Mouse (Mus musculus): Measurements from ENCODE around the gene Clta. TPM values are rescaled to one million over a fixed set of nuclear protein-coding genes. Genes with fewer than 3 reads are reported as not detected.
A peak's percentile ranks its signal among the peaks of the same experiment; 100 is the strongest.

The Clta gene
- polyA plus RNA-seq (2016; fragmentation: Nextera tagmentation; extraction: Ambion mirVana), result 277 and 293 TPM in 2 replicates

GRCm38 (mm10) chr4:44004126-44004525 is at the start of gene Clta:
Gene Clta, plus strand, starts transcription at chr4:44004452.
- ATAC-seq (ENCODE audit: low FRiP score, low read depth), result no peak
- no peak within 1 kb of the TSS for H3K4me3 ChIP-seq
- no peak within 1 kb of the TSS for H3K4me2 ChIP-seq (replicated peaks)
- H3K27ac ChIP-seq, result no peak within 1 kb of the TSS
- no peaks in the 10 kb centered on the region for H3K4me1 ChIP-seq
- 92% methylated on average over 5 of the region's 5 CpGs for WGBS
- H3K9me3 ChIP-seq, result no peaks in the 10 kb centered on the region
- H3K9ac ChIP-seq, result no peak within 1 kb of the TSS
- H3K36me3 ChIP-seq, result no peaks in the 10 kb centered on the region
- no peaks in the 10 kb centered on the region for H3K27me3 ChIP-seq (replicated peaks)

GRCm38 (mm10) chr4:43957292-43957845 is 46.9 kb upstream of the Clta start, which contains the start of gene Glipr2:
Gene Glipr2, plus strand, starts transcription at chr4:43957401.
- WGBS, result under 1% methylated on average over 45 of the region's 45 CpGs
- Histone ChIP-seq H3K9me3 (no peaks in the 10 kb centered on the region), H3K27me3 (replicated peaks) (no peaks in the 10 kb centered on the region; the same call in 1 of the 2 replicates), H3K36me3 (no peaks in the 10 kb centered on the region), H3K4me2 (replicated peaks) (peak within 1 kb of the TSS; percentile 92), H3K4me3 (peak within 1 kb of the TSS; percentile 76), H3K4me1 (peaks cover 14% of the 10 kb centered on the region), H3K9ac (peak within 1 kb of the TSS; percentile 83), H3K27ac (peak within 1 kb of the TSS; percentile 75)
- peak; percentile 86 for ATAC-seq (ENCODE audit: low FRiP score, low read depth)

GRCm38 (mm10) chr4:43957846-43958461 is 46.3 kb upstream of the Clta start:
- H3K27ac ChIP-seq, result peak overlapping the region; percentile 75
- H3K4me1 ChIP-seq, result peaks cover 14% of the 10 kb centered on the region
- no peaks in the 10 kb centered on the region for H3K36me3 ChIP-seq
- peak overlapping the region; percentile 83 for H3K9ac ChIP-seq
- no peaks in the 10 kb centered on the region; the same call in 1 of the 2 replicates for H3K27me3 ChIP-seq (replicated peaks)
- peak overlapping the region; percentile 92 for H3K4me2 ChIP-seq (replicated peaks)
- under 1% methylated on average over 26 of the region's 26 CpGs for WGBS
- no peaks in the 10 kb centered on the region for H3K9me3 ChIP-seq
- ATAC-seq (ENCODE audit: low FRiP score, low read depth), result peak; percentile 87
- H3K4me3 ChIP-seq, result peak overlapping the region; percentile 76

DNA sequence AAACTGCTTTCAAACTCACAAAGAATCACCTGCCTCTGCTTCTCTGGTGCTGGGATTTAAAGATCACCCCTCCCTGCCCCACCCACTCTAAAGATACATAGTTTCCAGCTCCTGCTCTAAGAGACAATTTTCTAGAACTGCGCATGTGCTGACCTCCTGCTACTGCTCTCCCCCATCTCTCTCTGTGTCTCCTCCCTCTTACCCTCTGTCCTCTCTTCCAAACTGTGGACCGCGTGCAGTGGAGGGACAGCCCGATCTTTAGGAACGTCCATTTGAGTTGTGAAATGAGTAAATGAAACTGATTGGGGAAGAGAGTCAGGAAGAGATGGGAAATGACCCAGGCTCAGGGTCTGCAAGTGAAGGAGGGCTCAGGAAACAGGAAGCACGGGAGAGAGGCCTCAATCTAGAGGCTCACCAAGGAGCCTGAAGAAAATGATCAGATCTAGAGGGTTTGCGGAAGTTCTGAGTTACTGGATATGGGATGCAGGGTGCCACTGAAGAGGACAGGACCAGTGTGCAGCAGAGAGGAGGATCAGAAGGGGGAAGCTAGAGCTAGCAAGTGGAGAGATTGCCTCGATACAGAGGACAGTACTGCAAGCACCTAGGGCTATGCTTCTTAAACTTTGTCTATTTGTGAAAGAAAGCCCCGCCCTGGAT is 44.6 kb upstream of the Clta start:
- 72% methylated on average over 9 of the region's 9 CpGs for WGBS

DNA sequence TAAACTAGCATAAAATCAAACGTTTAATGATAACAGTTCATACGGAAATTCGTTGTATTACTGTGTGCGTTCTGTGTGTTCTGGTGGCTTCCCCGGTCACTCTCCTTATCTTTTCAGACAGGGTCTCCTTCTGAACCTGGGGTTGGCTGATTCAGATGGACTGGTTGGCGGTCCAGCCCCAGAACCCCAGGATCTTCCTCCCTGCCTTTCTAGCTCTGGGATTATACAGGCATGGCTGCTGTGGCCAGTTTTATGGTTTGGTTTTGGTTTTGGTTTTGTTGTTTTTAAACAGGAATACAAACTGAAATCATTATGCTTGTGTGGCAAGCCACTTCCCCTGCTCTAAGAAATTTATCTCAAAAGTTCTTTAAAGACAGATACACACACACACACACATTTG is 44.0 kb upstream of the Clta start:
- Histone ChIP-seq H3K4me3 (no peak overlapping the region), H3K4me2 (replicated peaks) (0 out of 2 replicates have a peak overlapping the region, but pooled peaks have one; percentile 92), H3K36me3 (no peaks in the 10 kb centered on the region; the same call in 1 of the 2 replicates), H3K27me3 (replicated peaks) (no peaks in the 10 kb centered on the region; the same call in 1 of the 2 replicates), H3K4me1 (peaks cover 15% of the 10 kb centered on the region), H3K27ac (no peak overlapping the region), H3K9me3 (no peaks in the 10 kb centered on the region), H3K9ac (no peak overlapping the region)
- WGBS, result 91% methylated on average over 6 of the region's 6 CpGs
- ATAC-seq (ENCODE audit: low FRiP score, low read depth), result no peak

More for the DNA sequence above, 44.6 kb upstream of the Clta start:
- no peaks in the 10 kb centered on the region; the same call in 1 of the 2 replicates for H3K27me3 ChIP-seq (replicated peaks)
- peaks cover 14% of the 10 kb centered on the region for H3K4me1 ChIP-seq
- ATAC-seq (ENCODE audit: low FRiP score, low read depth), result no peak
- H3K4me3 ChIP-seq, result no peak overlapping the region
- peak overlapping the region; percentile 92 for H3K4me2 ChIP-seq (replicated peaks)
- no peak overlapping the region for H3K9ac ChIP-seq
- H3K9me3 ChIP-seq, result no peaks in the 10 kb centered on the region
- H3K36me3 ChIP-seq, result no peaks in the 10 kb centered on the region
- H3K27ac ChIP-seq, result no peak overlapping the region

GRCm38 (mm10) chr4:43964326-43964833 is 39.9 kb upstream of the Clta start:
- WGBS, result 55% methylated on average over 2 of the region's 2 CpGs
- ATAC-seq (ENCODE audit: low FRiP score, low read depth), result no peak

DNA sequence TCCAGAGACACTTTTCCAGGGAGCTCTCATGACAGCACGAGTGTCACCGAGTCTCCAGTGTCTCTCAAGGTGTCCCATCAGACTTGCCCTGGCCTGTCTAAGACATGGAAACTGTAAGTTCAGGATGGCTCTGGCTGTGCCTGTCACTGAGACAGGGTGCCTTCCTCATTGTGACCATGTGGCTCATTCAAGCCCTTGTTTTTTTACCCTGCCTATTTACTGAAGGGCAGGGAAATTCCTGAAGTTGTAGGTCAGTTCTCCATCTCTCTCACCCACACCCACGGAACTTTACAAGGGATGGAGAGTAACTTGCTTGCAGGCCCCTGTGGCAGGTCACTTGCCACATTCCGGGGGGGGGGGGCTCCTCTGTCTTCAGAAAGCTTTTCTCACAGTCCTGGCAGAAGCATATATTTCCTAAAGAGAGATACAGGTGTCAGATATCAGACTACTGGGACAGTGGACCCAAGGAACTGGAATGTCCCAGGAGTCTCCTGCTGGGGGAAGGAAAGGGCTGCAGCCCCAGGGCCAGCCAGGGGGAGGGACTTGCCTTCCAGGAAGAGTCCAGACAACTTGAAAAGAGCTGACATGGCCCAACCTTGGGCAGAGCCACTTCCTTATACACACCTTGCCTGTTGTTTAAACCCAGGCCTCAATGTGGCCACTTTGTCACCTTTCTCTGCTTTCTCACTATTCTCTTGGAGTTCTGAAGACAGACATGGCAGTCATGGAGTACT is 39.1 kb upstream of the Clta start:
- no peak for ATAC-seq (ENCODE audit: low FRiP score, low read depth)
- no peak overlapping the region for H3K4me2 ChIP-seq (replicated peaks)
- no peak overlapping the region for H3K4me3 ChIP-seq
- H3K4me1 ChIP-seq, result peaks cover 18% of the 10 kb centered on the region
- no peak overlapping the region for H3K27ac ChIP-seq
- H3K36me3 ChIP-seq, result peaks cover 3% of the 10 kb centered on the region; the same call in 1 of the 2 replicates
- WGBS, result 55% methylated on average over 4 of the region's 4 CpGs
- H3K27me3 ChIP-seq (replicated peaks), result no peaks in the 10 kb centered on the region
- H3K9ac ChIP-seq, result no peak overlapping the region
- H3K9me3 ChIP-seq, result no peaks in the 10 kb centered on the region

More at GRCm38 (mm10) chr4:43964326-43964833, 39.9 kb upstream of the Clta start:
- no peak overlapping the region for H3K27ac ChIP-seq
- H3K9me3 ChIP-seq, result no peaks in the 10 kb centered on the region
- H3K36me3 ChIP-seq, result peaks cover 3% of the 10 kb centered on the region; the same call in 1 of the 2 replicates
- no peak overlapping the region for H3K9ac ChIP-seq
- no peak overlapping the region for H3K4me3 ChIP-seq
- no peak overlapping the region for H3K4me2 ChIP-seq (replicated peaks)
- H3K27me3 ChIP-seq (replicated peaks), result no peaks in the 10 kb centered on the region
- peaks cover 19% of the 10 kb centered on the region for H3K4me1 ChIP-seq

DNA sequence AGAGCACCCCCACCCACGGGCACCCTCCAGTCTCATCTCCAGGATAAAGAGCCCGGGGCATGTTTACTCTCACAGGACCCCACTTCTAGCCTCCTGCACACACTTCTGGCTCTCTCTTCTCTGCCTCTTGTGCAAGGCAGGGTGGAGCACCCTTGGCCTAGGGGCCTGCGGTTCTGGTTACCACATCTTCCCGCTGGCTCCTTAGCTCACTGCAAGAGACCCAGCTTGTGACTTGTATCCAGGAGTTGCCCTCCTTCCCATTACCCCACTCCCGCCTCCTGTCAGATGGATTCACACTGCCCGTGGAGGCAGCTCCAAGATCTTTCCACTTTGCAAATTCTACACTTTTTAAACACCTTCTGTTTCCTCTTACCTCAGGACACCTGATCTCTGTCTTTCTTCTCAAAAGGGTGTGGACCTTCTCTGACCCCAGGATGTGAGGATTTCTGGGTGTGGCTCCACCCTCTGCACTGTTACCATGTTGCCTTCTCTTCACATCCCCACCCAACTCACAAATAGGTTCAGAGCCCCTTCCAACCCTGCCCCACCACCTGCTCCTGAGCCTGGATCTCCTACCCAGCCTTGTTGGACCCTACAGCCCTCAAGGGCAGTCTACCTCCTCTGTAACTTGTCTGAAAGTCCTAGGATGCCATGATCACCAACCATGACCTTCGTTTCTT is 38.3 kb upstream of the Clta start:
- Histone ChIP-seq H3K4me2 (replicated peaks) (no peak overlapping the region), H3K27ac (no peak overlapping the region), H3K4me1 (peaks cover 18% of the 10 kb centered on the region), H3K9me3 (no peaks in the 10 kb centered on the region), H3K36me3 (peaks cover 3% of the 10 kb centered on the region; the same call in 1 of the 2 replicates), H3K4me3 (no peak overlapping the region), H3K9ac (no peak overlapping the region), H3K27me3 (replicated peaks) (no peaks in the 10 kb centered on the region)
- ATAC-seq (ENCODE audit: low FRiP score, low read depth), result no peak
- WGBS, result 85% methylated on average over 7 of the region's 7 CpGs

- no peak for ATAC-seq (ENCODE audit: low FRiP score, low read depth)
- Histone ChIP-seq H3K4me3 (no peak overlapping the region), H3K9me3 (no peaks in the 10 kb centered on the region), H3K4me2 (replicated peaks) (no peak overlapping the region), H3K4me1 (peaks cover 30% of the 10 kb centered on the region), H3K27ac (no peak overlapping the region), H3K27me3 (replicated peaks) (no peaks in the 10 kb centered on the region), H3K9ac (no peak overlapping the region), H3K36me3 (peaks cover 3% of the 10 kb centered on the region; the same call in 1 of the 2 replicates)
- 61% methylated on average over 13 of the region's 13 CpGs for WGBS
Observed at GRCm38 (mm10) chr4:43968650-43969049, 35.6 kb upstream of the Clta start.

DNA sequence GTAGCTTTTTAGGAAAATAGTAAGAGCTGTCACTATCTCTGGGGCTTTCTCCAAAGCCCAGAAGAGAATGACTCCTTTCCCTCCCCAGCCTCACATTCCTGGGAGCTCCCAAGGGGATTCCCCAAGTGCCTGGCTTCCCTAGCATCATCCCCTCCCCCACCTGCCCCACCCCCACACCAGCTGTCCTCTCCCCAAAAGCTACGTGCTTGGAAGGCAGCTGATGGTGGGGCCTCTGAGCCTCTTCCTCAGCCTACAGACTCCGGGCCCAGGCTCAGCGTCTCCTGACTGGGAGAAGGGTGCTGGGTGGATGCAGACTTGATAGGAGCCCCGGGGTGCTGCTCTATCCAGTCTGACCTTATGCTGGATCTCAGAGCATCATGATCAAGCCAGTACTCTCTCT is 34.9 kb upstream of the Clta start:
- Histone ChIP-seq H3K4me1 (peaks cover 30% of the 10 kb centered on the region), H3K9me3 (no peaks in the 10 kb centered on the region), H3K27me3 (replicated peaks) (no peaks in the 10 kb centered on the region), H3K27ac (no peak overlapping the region), H3K4me3 (no peak overlapping the region), H3K4me2 (replicated peaks) (0 out of 2 replicates have a peak overlapping the region, but pooled peaks have one; percentile 17), H3K9ac (no peak overlapping the region), H3K36me3 (peaks cover 3% of the 10 kb centered on the region; the same call in 1 of the 2 replicates)
- peak; percentile 39 for ATAC-seq (ENCODE audit: low FRiP score, low read depth)
- WGBS, result 14% methylated on average over 4 of the region's 4 CpGs

All from neural tube, embryonic 12.5 days (tissue).